In the genomic region with DNA sequence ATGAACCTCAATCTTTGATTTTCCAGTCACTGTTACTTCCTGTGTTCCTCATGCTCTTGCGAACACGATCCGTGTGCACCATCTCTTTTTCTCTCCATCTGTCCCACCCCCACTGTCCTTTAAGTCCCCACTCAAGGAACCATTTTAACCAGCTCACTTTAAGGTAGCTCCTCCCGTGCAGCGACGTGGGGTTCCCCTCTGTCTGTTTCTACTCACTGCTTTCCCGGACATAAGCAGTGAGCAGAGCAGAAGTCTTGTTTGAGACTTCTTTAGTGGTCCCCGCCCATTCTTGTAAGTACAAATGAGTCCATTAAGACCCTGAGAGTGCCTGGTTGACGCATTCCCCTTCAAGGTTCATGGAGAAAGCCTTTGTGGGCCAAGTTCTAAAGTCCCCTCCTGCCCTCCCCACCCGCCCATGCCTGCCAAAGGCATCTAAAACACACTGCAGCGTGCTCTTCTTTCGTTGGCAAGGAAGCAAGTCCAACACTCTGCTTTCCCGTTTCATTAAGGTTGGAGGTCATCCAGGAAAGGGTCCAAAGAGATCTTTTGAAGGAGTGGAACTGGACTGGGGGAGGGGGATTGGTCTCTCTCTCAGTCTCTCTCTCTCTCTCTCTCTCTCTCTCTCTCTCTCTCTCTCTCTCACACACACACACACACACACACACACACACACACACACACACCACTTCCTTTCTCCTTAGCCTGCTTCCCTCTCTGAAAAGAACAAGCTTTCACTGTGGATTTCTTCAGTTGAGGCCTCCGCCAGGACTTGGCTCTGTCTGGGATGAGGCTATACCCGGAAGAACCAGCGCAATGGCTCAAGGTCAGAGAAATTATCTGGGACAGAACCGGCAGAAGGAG, we compare ENCODE assay signal across 10 mouse cellular contexts. TPM values are rescaled to one million over a fixed set of nuclear protein-coding genes. Genes with fewer than 3 reads are reported as not detected.
DNase-seq lines count a peak whose midpoint lies in the region; ATAC-seq lines count a peak whose summit lies in the region.
"Had no signal": no experiment of that assay in that cellular context is flagged by ENCODE, and none has a peak within 500 bp of the region (broad histone marks: within the 10 kb centered on the region; RNA-seq: fewer than 3 reads in every experiment).

No protein-coding gene starts in this region.

- H3K9me3 ChIP-seq in heart, embryonic 13.5 days: peaks cover 11% of the 10 kb centered on the region; the same call in 1 of the 2 replicates
- H3K9me3 ChIP-seq in limb, embryonic 15.5 days: no peaks in the 10 kb centered on the region
- H3K9me3 ChIP-seq: midbrain, embryonic 12.5 days had no signal

- peak overlapping the region; percentile 70; the same call in 1 of the 2 replicates for H3K9ac ChIP-seq in heart, embryonic 13.5 days
- no peak overlapping the region for H3K9ac ChIP-seq in limb, embryonic 15.5 days
- H3K9ac ChIP-seq: midbrain, embryonic 12.5 days had no signal

- 51% methylated on average over 17 of the region's 17 CpGs for WGBS in heart, embryonic 13.5 days
- 51% methylated on average over 17 of the region's 17 CpGs for WGBS in limb, embryonic 15.5 days

- peak; percentile 94 for DNase-seq in heart, adult 11 months
- DNase-seq in heart, postnatal 25 days (ENCODE audit: low spot score): no peak
- DNase-seq in adipocyte (ENCODE audit: low spot score): peak; percentile 58
- DNase-seq in testis, postnatal 10 days (ENCODE audit: low spot score): peak; percentile 56
- no peak for DNase-seq in right cerebral cortex, adult 2 months (ENCODE audit: low spot score in 2 of 2)

- ATAC-seq in heart, embryonic 13.5 days (ENCODE audit: extremely low read depth, insufficient number of reproducible peaks, low FRiP score, low TSS enrichment): peak; percentile 19; the same call in 1 of the 2 replicates
- peak; percentile 75 for ATAC-seq in limb, embryonic 15.5 days (ENCODE audit: insufficient number of reproducible peaks, low FRiP score, low TSS enrichment, low read depth)
- ATAC-seq in megakaryocyte progenitor cell, adult 5-6 weeks (replicated peaks; ENCODE audit: poor library complexity): no peak

- intact Hi-C loops in heart, postnatal 25 days (cut with DNase I): no loop called here

- H3K27me3 ChIP-seq in heart, embryonic 13.5 days (replicated peaks): no peaks in the 10 kb centered on the region
- no peaks in the 10 kb centered on the region for H3K27me3 ChIP-seq in limb, embryonic 15.5 days
- H3K27me3 ChIP-seq: midbrain, embryonic 12.5 days had no signal

- no peak overlapping the region for H3K4me3 ChIP-seq in heart, embryonic 13.5 days
- H3K4me3 ChIP-seq in limb, embryonic 15.5 days: no peak overlapping the region
- H3K4me3 ChIP-seq: midbrain, embryonic 12.5 days had no signal

- H3K27ac ChIP-seq in heart, embryonic 13.5 days (replicated peaks): peak overlapping the region; percentile 86
- H3K27ac ChIP-seq in limb, embryonic 15.5 days: peak overlapping the region; percentile 83
- H3K27ac ChIP-seq: midbrain, embryonic 12.5 days had no signal

- H3K4me1 ChIP-seq in heart, embryonic 13.5 days: peaks cover 36% of the 10 kb centered on the region
- H3K4me1 ChIP-seq in limb, embryonic 15.5 days: peaks cover 32% of the 10 kb centered on the region
- H3K4me1 ChIP-seq: midbrain, embryonic 12.5 days had no signal

- H3K36me3 ChIP-seq in heart, embryonic 13.5 days: no peaks in the 10 kb centered on the region
- no peaks in the 10 kb centered on the region for H3K36me3 ChIP-seq in limb, embryonic 15.5 days
- H3K36me3 ChIP-seq: midbrain, embryonic 12.5 days had no signal

- peak overlapping the region; percentile 37 for H3K4me2 ChIP-seq in heart, embryonic 13.5 days
- 0 out of 2 replicates have a peak overlapping the region, but pooled peaks have one; percentile 5 for H3K4me2 ChIP-seq in limb, embryonic 15.5 days
- H3K4me2 ChIP-seq: midbrain, embryonic 12.5 days had no signal

RNA-seq across cellular contexts. Expression of gene Ppp1r3c, which starts 30.9 kb away (rescaled TPM):
- total RNA-seq in heart, postnatal 25 days (2021): 100 to 1,000 TPM in 1 of 2 experiments, 10 to 100 TPM in 1; 94.9 to 102 TPM
- 49.2 and 64.7 TPM in 2 replicates for polyA plus RNA-seq in heart, embryonic 13.5 days (2015; fragmentation: Nextera tagmentation; extraction: Ambion mirVana)
- 20.6 and 21.4 TPM in 2 replicates for polyA plus RNA-seq in limb, embryonic 15.5 days (2015; fragmentation: Nextera tagmentation; extraction: Ambion mirVana)
- not detected in 2 replicates for total RNA-seq in megakaryocyte progenitor cell, adult 5-6 weeks (2015)
- not detected in 2 replicates for total RNA-seq in megakaryocyte progenitor cell, adult 5-6 weeks (2017)
- total RNA-seq: MEL had no signal

Comparison
In these comparisons a context has a peak if more than half of its experiments do, and no peak if none do; other contexts are left out.
1. DNase-seq: peak in heart, adult 11 months (single experiment), adipocyte (single experiment) and testis, postnatal 10 days (single experiment); none in heart, postnatal 25 days (single experiment) and right cerebral cortex, adult 2 months (0 of 2).
2. RNA of gene Ppp1r3c, which starts 30.9 kb away (total RNA-seq): 94.9 to 102 TPM in heart, postnatal 25 days; not detected in megakaryocyte progenitor cell, adult 5-6 weeks; every median in the first group is over 10 times any median in the second.